Mouse (Mus musculus): ENCODE measurements at regions not wholly inside any gene's neighbourhood (a gene's known extent, or its start where the extent isn't known, plus 50 kb on each side); places are given as distances from the start of the nearest gene placed in this dataset.

- in situ Hi-C loops (cut with MboI, MseI) = no loop called here
Observed at GRCm38 (mm10) chr15:59845158-59845739, 171.2 kb downstream of the 4933412E24Rik start.

GRCm38 (mm10) chr15:59836631-59837030 is 179.8 kb downstream of the 4933412E24Rik start:
- in situ Hi-C loops (cut with MboI, MseI) = no loop called here

DNA sequence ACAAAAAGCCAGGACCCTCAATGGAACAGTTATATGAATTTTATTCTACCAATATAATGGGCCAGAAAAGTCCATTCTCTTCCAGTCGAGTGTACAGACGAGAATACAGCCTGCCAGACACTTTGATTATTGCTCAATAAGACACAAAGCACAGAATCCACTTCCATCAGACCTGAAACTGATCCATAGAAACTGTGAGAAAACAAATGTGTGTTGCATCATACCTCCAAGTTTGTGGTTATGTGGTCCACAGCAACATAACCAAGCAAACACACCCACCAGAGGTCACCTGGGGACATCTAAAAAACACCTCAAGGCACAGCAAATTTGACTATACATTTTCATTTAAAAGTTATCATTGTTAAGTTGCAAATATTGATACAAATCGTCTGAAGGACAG is 183.2 kb downstream of the 4933412E24Rik start:
- in situ Hi-C loops (cut with MboI, MseI) = loop anchor here (5.0 kb wide), 1 partner anchor 436 kb away; no protein-coding TSS in a partner anchor

- in situ Hi-C loops (cut with MboI, MseI) = loop anchor here (5.0 kb wide), 1 partner anchor 434 kb away; no protein-coding TSS in a partner anchor
Observed at GRCm38 (mm10) chr15:59831481-59831880, 184.9 kb downstream of the 4933412E24Rik start.

- in situ Hi-C loops (cut with MboI, MseI) = loop anchor here (5.0 kb wide), 1 partner anchor 434 kb away; no protein-coding TSS in a partner anchor
Observed at GRCm38 (mm10) chr15:59830553-59831462, 185.6 kb downstream of the 4933412E24Rik start.

- in situ Hi-C loops (cut with MboI, MseI) = no loop called here
Observed at GRCm38 (mm10) chr15:59828421-59828820, 188.0 kb downstream of the 4933412E24Rik start.

DNA sequence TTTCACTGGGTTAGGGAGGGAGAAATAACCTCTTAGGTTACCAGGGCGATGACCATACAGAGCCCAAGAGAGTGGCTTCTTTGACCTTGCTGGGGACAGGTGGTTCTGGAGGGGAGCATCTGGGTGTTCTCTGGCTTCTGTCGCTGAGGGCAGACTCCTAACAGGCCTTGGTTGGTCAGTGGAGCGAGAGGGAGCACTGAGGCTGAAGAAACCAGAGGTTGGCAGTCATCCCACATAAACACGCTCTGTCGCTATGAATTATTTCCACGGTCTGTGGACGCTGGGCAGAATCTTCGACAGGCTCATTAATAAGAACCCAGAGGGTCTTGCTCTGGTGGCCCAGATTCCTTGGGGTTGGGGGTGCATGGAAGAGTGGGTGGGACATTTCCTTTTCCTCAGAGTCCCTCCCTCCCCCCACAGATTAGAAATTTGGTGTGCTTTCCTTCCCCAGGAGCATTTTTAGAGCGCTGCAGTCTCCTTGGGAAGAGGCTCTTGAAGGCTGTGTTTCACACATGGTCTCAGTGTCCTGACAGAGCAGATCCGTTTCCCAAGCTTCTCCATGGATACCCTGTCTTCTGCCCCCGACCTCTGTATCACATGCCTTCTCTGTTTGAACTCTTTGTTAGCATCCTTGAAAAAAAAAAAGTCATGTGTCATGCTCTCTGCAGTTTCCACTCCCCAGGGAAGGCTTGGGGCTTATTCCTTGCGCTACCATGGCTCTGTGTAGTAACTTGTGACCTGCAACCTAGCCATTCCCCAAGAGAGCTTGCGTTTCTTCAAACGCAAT is 190.1 kb downstream of the 4933412E24Rik start:
- in situ Hi-C loops (cut with MboI, MseI) = no loop called here

GRCm38 (mm10) chr15:59823921-59824320 is 192.5 kb downstream of the 4933412E24Rik start:
- in situ Hi-C loops (cut with MboI, MseI) = no loop called here

- in situ Hi-C loops (cut with MboI, MseI) = no loop called here
Observed at GRCm38 (mm10) chr15:59822995-59823681, 193.3 kb downstream of the 4933412E24Rik start.

DNA sequence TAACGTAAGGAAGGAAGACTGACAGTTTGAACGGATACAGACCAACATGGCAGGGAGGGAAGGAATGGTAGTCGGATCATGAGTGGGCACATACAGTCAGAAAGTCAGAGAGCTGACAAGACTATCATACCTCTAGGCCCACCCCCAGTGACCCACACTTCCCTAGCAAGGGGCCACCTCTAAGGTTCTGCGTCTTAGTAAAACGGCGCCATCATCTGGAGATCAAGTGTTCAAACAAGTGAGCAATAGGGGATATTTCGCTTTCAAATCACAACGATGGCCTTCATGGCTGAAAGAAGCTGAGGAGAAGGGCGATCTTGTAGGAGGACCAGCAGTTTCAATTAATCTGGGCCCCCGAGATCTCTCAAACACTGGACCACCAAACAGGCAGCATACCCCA is 196.1 kb downstream of the 4933412E24Rik start:
- in situ Hi-C loops (cut with MboI, MseI) = no loop called here

DNA sequence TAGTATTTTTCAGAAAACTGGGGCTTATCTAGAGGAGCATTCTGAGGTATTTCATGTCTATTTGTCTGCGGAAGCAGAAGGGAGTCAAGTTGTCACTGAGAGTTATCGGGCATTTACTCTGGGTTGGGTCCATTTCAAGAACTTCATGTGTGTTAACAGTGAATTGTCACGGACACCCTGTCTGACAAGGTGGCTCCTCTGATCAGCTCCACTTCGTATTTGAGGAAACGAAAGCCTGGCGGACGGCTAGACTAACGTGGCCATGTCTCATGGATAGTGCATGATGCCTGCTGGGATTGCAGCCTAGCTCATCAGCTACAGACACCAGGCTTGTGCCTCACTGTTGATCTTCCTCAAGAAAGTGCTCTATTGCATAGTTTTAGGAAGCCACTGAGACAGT is 200.4 kb downstream of the 4933412E24Rik start:
- in situ Hi-C loops (cut with MboI, MseI) = no loop called here

GRCm38 (mm10) chr15:59811566-59811965 is 204.8 kb downstream of the 4933412E24Rik start:
- in situ Hi-C loops (cut with MboI, MseI) = no loop called here

GRCm38 (mm10) chr15:59809361-59809760 is 207.1 kb downstream of the 4933412E24Rik start:
- in situ Hi-C loops (cut with MboI, MseI) = no loop called here

DNA sequence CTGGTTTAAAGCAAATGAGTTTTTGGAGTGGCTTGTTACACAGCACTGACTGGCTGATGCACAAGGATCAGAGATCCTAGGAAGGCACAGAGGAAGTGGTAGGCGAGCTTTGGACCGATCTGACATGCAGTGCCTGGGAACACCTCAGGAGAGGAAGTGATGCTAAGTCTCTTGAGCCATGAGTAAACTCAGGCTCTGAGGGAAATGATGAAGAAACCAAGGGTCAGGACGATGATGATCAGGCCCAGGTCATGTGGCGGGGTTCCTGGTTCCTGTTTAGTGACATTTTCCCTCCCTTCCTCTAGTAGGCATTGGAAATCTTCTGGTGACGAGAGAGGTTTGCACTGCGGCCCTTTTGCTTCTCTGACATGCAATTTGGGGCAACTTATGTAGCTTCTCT is 208.7 kb downstream of the 4933412E24Rik start:
- in situ Hi-C loops (cut with MboI, MseI) = no loop called here

GRCm38 (mm10) chr15:59805771-59806170 is 210.6 kb downstream of the 4933412E24Rik start:
- in situ Hi-C loops (cut with MboI, MseI) = no loop called here

DNA sequence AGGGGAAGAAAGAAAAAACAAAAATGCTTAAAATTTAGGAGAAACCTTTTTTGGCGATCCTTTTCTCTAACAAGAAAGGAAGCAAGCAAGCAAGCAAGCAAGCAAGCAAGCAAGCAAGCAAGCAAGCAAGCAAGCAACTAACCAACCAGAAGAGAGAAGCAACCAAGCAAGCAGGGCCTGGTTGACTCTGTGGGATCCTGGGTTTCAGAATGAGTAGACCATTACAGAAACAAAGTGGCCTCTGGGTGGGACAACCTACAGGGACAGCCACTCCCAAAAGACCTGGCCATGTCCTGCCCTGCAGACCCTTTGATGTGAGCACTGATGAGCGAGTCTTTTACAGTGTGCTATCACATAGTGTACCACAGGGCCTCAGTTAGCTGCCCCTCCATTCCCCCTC is 211.6 kb downstream of the 4933412E24Rik start:
- in situ Hi-C loops (cut with MboI, MseI) = no loop called here

DNA sequence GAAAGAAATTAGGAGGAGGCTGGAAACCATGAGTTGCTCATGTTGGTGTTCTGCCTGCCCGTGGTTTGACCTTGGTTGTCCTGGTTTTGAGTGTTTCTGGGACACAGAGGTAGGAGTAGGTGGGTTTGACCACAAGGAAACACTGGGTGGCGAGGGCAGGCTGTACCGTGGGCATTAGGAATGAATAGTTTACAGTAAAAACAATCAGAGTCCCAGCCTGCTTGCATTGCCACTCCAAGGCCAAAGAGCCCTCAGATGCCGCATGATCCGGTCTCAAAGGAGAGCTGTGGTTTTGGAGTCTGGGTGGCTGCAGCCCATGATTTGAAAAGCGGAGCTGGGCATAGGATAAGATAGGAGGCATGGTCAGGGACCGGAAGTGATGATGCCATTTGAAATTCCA is 212.0 kb downstream of the 4933412E24Rik start:
- in situ Hi-C loops (cut with MboI, MseI) = no loop called here

DNA sequence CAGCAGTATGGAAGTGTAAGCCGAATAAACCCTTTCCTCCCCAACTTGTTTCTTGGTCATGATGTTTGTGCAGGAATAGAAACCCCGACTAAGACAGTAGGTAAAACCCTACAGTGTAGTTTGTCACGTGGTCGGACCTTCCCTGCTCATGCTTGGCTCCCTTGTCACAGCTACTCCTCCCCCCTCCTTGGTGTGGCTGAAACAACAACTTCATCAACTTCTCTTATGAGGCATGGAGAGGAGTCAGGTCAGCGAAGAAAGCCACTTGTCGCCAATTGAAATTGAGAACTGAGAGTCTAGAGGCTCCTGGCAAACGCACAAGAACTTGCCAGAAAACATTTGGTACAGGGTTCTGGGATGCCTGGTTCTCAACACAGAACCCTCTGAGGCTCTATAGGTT is 214.1 kb downstream of the 4933412E24Rik start:
- in situ Hi-C loops (cut with MboI, MseI) = no loop called here

DNA sequence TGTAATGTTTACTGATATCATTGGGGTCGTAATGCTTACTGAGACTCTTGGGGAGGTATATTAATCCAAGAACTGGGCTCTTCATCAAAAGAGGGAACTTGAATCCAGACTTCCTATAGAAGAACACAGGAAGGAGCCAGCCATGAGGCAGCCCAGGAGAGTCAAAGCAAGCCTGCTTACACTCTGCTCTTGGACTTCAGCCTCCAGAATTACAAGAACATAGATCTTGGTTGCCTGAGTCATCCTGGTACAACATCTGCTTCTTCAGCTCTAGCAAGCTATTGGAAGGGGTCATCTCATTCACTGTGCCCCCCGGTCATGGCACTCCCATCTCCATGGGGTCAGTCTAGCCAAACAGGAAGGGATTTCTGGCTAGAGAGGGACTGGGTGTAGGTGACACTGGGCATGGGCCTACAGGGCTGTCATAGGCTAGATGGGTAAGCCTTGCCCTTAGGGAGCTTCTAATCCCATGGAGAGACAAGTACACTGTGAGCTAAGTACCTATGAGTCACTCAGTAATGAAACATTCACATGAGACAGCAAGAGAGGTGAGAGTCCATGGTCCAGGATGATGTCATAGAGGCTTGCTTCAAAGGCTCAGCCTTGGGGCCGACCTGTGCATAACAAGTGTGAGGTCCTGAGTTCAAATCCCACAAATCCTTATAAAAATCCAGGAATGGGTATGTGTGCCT is 217.1 kb downstream of the 4933412E24Rik start:
- in situ Hi-C loops (cut with MboI, MseI) = no loop called here

GRCm38 (mm10) chr15:59798486-59798885 is 217.9 kb downstream of the 4933412E24Rik start:
- in situ Hi-C loops (cut with MboI, MseI) = no loop called here

- in situ Hi-C loops (cut with MboI, MseI) = no loop called here
Observed at GRCm38 (mm10) chr15:59795717-59796116, 220.7 kb downstream of the 4933412E24Rik start.

All from regulatory T cell (primary cell).